Mouse (Mus musculus): Measurements from ENCODE around the gene Esrp2. TPM values are rescaled to one million over a fixed set of nuclear protein-coding genes. Genes with fewer than 3 reads are reported as not detected.

Gene Esrp2
- 0.70 TPM for polyA plus RNA-seq (2014; fragmentation: Illumina TruSeq; extraction: RNeasy Lipid Tissue Mini Kit (QIAGEN cat#74804); ENCODE audit: low read depth, low replicate concordance)

DNA sequence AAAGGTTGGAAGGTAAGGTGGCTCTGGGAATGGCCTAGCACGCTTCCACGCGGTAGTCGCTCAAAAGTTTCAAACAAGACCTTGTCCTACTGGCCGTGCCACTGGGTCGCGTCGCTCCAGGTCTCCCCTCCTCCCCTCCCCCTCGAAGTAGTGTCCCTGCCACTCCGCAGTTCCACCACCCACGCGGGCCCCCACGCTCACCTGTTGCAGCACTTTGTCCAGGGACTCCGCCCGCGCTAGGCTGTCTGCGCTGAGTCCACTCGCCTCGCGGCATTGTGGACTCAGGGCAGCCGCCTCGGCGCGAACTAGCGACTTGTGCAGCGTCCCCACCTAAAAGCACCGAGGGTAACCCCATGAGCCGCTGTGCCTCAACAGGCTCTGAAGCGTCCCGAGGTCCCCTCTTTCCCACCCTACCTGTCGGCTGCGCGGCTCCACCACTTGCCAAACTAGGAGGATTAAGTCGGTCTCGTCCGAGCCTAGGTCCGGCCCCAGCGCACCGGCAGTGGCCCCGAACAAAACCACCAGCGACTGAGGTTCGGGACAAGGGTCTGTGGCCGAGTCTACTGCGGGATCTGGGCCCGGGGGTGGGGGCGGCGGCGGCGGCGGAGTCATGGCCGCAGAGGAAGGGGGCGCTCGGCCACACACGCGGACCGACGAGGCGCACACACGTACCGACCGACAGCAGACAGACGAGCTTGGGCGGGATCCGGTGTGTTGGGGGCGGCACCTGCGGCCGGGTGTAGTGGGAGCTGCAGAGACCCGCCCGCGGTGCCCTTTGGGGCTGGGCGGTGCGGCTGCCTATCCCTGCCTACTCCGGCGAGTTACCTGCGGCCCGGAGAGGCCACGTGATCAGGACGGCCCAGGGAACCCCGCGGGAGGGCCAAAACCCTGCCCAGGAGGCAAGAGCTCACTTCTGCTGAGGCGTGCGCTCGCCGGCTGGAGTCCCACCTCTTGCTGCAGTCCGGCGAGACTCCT, at the start of gene Esrp2:
TSS of gene Esrp2 (minus strand) at position 819 of the 975 bp plus-strand sequence.

DNA sequence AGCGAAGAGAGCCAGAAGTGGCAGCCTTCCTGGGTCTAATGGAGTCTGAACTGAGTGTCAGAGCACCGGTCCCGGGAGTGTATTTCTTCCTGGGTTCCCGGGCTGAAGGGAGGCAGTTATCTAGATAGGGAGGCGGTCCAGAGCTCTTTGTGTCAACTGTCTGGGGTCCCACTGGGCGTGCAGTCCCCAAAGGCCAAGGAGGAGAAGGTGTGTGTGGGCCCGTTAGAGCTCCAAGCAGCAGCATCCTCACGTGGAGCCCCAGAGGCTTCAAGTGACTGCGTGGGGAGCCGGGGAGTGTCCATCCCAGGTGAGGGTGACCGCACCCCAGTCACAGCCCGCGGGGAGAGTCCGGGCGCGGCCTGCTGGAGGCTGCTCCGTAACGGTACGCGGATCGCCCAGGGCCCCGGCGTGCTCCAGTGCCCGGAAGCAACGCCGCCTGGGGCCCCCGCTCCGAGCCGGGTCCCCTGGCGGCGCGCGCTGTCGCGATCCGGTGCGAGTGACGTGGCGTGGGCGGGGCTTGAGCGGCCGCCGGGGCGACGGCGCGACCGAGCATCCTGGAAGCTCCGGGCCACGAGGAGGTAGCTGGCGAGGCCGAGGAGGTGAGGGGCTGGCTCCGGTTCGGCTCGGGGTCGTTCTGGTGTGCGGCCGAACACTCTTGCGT, 31.7 kb upstream of the Esrp2 start, which contains the start of gene Slc7a6:
TSS of gene Slc7a6 (plus strand) at position 502 of the 661 bp plus-strand sequence.

DNA sequence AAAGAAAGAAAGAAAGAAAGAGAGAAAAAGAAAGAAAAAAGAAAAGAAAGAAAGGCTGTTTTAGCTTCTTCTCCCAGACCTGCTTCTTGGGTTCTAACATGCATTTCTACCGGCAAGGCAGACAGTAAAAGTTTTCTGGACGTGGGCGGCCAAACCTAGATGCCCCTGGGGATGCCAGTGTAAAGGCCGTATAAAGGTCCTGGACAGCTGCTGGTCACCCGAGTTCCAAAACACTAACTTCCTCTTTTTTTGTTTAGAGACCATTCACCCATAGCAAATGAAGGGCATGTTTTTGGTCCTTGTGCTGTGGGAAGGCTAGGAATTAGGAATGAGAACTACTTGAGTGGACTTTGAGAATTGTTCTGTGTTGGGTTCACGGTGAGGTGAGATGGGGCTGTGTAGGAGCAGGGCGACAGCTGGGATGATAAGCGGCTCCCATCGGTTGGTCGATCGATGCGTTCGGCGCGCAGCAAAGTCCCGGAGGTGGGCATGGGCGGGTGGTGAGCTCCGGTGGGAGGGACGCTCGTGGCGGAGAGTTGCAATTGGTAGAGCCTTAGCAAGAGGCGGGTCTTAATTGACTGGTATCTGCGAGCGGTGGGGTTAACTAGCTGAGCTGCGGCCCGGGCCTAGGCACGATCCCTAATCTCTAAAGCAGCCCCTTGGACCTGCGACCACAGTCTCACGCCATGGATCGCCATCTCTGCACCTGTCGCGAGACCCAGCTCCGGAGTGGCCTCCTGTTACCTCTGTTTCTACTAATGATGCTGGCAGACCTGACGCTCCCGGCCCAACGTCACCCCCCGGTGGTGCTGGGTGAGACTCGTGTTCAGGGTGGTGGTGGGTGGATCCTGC, 13.3 kb upstream of the Esrp2 start, which contains the start of gene Pla2g15:
TSS of gene Pla2g15 (plus strand) at position 599 of the 852 bp plus-strand sequence.

Other genes starting within 250 kb of the Esrp2 start
- not detected for gene Nrn1l, start 243.4 kb downstream of the Esrp2 start, polyA plus RNA-seq (2014; fragmentation: Illumina TruSeq; extraction: RNeasy Lipid Tissue Mini Kit (QIAGEN cat#74804); ENCODE audit: low read depth, low replicate concordance)
- 4.8 TPM for gene Pskh1, start 236.5 kb downstream of the Esrp2 start, polyA plus RNA-seq (2014; fragmentation: Illumina TruSeq; extraction: RNeasy Lipid Tissue Mini Kit (QIAGEN cat#74804); ENCODE audit: low read depth, low replicate concordance)
- gene Ctrl, start 203.1 kb downstream of the Esrp2 start, polyA plus RNA-seq (2014; fragmentation: Illumina TruSeq; extraction: RNeasy Lipid Tissue Mini Kit (QIAGEN cat#74804); ENCODE audit: low read depth, low replicate concordance) = 0.76 TPM
- gene Psmb10, start 198.5 kb downstream of the Esrp2 start, polyA plus RNA-seq (2014; fragmentation: Illumina TruSeq; extraction: RNeasy Lipid Tissue Mini Kit (QIAGEN cat#74804); ENCODE audit: low read depth, low replicate concordance) = 1.2 TPM
- not detected for gene Lcat, start 193.6 kb downstream of the Esrp2 start, polyA plus RNA-seq (2014; fragmentation: Illumina TruSeq; extraction: RNeasy Lipid Tissue Mini Kit (QIAGEN cat#74804); ENCODE audit: low read depth, low replicate concordance)
- gene Slc12a4, start 170.9 kb downstream of the Esrp2 start, polyA plus RNA-seq (2014; fragmentation: Illumina TruSeq; extraction: RNeasy Lipid Tissue Mini Kit (QIAGEN cat#74804); ENCODE audit: low read depth, low replicate concordance) = 4.4 TPM
- not detected for gene Dpep3, start 157.5 kb downstream of the Esrp2 start, polyA plus RNA-seq (2014; fragmentation: Illumina TruSeq; extraction: RNeasy Lipid Tissue Mini Kit (QIAGEN cat#74804); ENCODE audit: low read depth, low replicate concordance)
- 2.3 TPM for gene Dus2, start 145.6 kb downstream of the Esrp2 start, polyA plus RNA-seq (2014; fragmentation: Illumina TruSeq; extraction: RNeasy Lipid Tissue Mini Kit (QIAGEN cat#74804); ENCODE audit: low read depth, low replicate concordance)
- not detected for gene Dpep2nb, start 131.0 kb downstream of the Esrp2 start, polyA plus RNA-seq (2014; fragmentation: Illumina TruSeq; extraction: RNeasy Lipid Tissue Mini Kit (QIAGEN cat#74804); ENCODE audit: low read depth, low replicate concordance)
- gene Ddx28, start 125.1 kb downstream of the Esrp2 start, polyA plus RNA-seq (2014; fragmentation: Illumina TruSeq; extraction: RNeasy Lipid Tissue Mini Kit (QIAGEN cat#74804); ENCODE audit: low read depth, low replicate concordance) = 6.2 TPM
- gene Nfatc3, start 78.1 kb downstream of the Esrp2 start, polyA plus RNA-seq (2014; fragmentation: Illumina TruSeq; extraction: RNeasy Lipid Tissue Mini Kit (QIAGEN cat#74804); ENCODE audit: low read depth, low replicate concordance) = 124 TPM
- 10.3 TPM for gene Pla2g15, start 13.4 kb upstream of the Esrp2 start, polyA plus RNA-seq (2014; fragmentation: Illumina TruSeq; extraction: RNeasy Lipid Tissue Mini Kit (QIAGEN cat#74804); ENCODE audit: low read depth, low replicate concordance)
- gene Slc7a6, start 31.9 kb upstream of the Esrp2 start, polyA plus RNA-seq (2014; fragmentation: Illumina TruSeq; extraction: RNeasy Lipid Tissue Mini Kit (QIAGEN cat#74804); ENCODE audit: low read depth, low replicate concordance) = 14.3 TPM
- 27.5 TPM for gene Slc7a6os, start 74.0 kb upstream of the Esrp2 start, polyA plus RNA-seq (2014; fragmentation: Illumina TruSeq; extraction: RNeasy Lipid Tissue Mini Kit (QIAGEN cat#74804); ENCODE audit: low read depth, low replicate concordance)
- gene Prmt7, start 74.0 kb upstream of the Esrp2 start, polyA plus RNA-seq (2014; fragmentation: Illumina TruSeq; extraction: RNeasy Lipid Tissue Mini Kit (QIAGEN cat#74804); ENCODE audit: low read depth, low replicate concordance) = 8.4 TPM
- 1.5 TPM for gene Smpd3, start 201.0 kb upstream of the Esrp2 start, polyA plus RNA-seq (2014; fragmentation: Illumina TruSeq; extraction: RNeasy Lipid Tissue Mini Kit (QIAGEN cat#74804); ENCODE audit: low read depth, low replicate concordance)

Measured in adrenal gland, adult 10 weeks (tissue).